Mouse (Mus musculus) adrenal gland, postnatal 14 days (tissue): ENCODE results near the gene Mtmr4. TPM values are rescaled to one million over a fixed set of nuclear protein-coding genes. Genes with fewer than 3 reads are reported as not detected.

Experiments used
- DNase-seq: peaks from one replicate; pipeline ENCODE4 v3.0.0; 2021; ENCODE audit warnings: mixed read lengths
- total RNA-seq: library from RNA; stranded (reverse); gene quantifications from 2 replicates; pipeline ENCODE4 v1.2.3, GENCODE M21; 2021

Gene Mtmr4
- total RNA-seq, 1 experiment from 2014 or later = 23.7 TPM

DNA sequence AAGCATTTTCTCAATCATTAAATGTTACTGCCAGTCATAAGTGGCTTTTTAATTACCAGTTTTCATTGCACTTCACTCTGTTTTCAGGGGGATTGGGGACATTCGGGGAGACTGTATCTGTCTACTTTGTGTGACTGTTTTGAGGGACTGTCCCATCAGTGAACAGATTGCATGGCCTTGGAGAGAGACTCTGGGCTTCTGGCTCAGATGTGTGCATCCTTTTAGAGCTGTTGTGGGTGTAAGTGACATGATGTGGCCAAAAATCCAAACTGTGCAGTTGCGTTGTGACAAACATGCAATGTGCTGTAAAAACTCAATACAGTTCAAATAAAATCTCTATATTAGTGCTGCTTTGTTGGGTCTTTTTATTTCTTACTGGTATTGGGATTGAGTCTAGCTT is 24.0 kb downstream of the Mtmr4 start:
- no peak for DNase-seq

DNA sequence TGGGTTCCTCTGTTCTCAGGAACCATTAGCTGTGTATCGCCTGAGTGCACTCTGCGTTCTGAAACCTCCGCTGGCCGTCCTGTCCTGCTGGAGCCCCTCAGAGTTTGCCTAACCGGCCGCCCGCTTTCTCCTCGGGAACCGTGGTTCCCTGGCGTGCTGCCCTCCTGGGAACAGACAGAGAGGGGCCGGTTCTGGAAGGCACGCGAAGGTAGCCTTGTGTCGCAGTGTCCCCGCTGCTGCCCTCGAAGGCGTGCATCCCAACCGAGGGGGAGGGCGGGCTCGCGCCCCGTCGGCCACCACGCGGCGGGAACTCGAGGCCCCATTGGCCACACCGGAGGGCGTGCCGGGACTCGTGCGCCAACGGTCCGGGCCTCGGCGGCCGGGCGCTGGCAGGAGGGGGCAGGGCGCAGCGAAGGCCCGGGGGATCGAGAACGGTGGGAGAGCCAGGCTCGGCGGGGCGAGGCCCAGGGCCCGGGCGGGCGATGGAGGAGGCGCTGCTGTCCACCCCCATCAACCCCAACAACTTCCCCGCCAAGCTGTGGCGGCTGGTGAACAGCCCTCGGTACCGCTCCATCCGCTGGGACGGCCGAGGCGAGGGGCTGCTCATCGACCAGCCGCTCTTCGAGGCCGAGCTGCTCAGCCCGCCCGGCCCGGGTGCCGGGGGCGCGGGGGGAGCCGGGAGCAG is 25.0 kb downstream of the Mtmr4 start, which contains the start of gene Hsf5:
Hsf5 (plus strand) TSS at position 375 of the 685 bp plus-strand sequence.
- DNase-seq = no peak

DNA sequence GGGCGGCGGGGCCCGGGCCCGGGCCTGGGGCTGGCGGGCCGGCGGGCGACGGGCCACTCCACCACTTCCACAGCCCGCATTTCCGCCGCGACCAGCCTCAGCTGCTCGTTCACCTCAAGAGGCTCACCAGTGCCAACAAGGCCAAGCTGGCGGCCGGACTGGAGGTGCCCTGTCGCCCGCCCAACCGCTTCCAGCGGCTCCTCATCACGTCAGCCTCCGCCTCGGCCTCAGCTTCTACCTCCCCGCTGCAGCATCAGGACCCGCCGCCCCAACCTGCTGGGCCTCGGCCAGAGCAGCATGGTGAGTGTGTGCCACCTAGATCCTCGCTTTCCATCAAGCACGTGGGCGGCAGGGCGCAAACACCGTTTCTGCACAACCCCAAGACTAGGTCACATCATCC is 25.6 kb downstream of the Mtmr4 start:
- no peak for DNase-seq

DNA sequence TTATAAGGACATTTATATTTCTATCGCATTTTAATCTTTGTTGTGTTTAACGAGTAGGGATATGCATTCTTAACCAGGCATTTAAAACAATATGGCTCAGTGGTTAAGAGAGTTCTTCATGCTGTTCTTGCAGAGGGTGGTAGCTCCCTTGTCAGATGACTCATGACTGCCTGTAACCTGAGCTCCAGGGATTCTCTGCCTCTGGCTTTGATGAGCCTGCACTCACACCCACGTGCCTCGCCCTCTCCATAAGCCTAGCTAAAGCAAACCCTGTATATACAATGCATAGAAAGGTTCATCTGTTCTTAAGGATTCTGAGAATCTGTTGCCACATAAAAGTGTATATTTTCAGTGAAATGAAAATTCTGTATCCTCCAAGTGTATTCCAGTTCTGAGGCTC is 31.2 kb downstream of the Mtmr4 start:
- DNase-seq = no peak

DNA sequence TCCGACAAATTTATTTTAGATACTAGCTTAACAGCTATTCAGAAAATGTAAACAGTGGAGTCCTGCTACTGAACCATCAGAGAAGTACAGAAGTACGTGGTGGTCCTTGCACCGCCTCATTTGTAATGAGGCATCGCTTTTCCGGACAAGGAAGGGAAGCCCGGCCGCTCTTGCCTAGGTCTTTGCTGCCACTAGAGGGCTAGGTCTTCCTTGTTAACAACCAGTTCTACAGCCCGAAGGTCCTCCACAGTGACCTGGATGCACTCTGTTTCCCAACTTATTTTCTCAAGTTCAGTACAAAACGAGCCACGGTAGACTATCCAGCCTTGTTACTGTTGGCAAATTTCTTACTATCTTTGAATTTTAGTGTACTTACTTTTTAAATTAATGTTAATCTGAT is 37.9 kb downstream of the Mtmr4 start:
- DNase-seq = peak; percentile 61

DNA sequence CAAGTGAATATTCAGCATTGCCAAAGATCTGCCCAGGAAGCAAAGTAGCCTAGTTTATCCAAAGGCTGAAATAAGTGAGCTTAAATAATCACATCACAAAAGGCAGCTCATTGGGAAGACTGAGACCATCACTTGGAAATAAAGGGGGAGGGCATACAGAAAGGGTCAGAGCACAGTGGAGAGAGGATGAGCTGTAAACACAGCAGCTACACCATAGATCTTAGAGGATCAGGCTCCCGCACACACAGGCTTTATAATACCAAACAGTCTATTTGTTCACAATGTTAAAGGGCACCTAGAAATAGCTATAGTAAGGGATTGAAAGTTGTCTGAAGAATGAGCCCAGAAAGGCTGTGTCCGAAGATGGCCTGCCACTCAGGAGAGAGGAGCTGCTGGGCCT is 46.8 kb downstream of the Mtmr4 start:
- DNase-seq = no peak

DNA sequence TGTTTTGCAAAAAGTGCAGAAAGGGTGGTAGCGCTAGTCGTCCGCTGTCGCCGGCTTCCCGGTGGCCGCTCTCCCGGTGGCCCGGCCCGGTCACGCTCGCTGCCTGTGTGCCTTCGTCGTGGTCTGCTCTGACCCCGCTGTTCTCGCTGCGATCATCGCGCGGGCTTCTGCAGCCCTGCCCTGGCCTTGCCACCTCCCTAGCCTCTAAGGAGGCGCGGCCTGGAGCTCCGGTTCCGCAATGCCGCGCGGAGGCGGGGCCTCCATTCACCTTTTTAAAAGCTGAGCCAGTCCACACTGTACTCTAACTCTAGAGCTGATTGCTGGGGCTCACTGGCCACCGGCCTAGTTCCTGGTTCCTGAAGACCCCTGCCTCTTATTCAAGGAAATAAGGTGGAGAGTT is 47.2 kb downstream of the Mtmr4 start:
- peak; percentile 88 for DNase-seq

DNA sequence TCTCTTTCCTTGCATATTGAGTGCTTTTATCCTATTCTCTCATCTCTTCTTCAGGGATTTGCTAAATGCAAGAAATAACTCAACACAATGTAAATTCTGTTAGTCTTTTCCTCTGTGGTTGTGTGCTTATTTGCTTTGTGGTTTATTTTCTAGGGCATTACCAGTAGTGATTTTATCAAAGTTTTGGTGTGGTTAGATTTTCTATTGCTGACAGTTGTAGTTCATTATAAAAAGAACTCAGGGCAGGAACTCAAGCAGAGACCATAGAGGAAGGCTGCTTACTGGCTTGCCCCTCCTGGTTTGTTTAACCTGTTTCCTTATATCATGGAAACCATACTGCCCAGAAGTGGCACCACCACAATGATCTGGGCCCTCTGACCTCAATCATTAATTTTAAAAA is 50.9 kb downstream of the Mtmr4 start:
- DNase-seq = no peak

DNA sequence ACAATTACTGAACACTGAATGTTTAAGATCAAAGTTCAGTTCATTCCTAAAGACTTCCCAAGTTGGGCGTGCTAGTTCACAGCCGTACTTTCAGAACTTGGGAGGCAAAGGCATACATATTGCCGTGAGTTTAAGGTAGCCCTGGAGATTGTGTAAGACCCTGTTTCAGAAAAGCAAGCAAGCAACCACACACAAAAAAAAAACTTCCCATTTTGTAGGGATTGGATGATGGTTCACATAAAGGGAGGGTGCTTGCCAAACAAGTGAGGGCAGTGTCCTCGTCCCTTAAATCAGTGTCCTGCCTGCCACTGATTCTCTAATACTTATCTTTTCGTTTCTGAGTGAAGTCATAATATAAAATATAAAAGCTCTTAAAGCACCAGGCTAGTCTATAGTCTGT is 62.7 kb downstream of the Mtmr4 start:
- DNase-seq = no peak

DNA sequence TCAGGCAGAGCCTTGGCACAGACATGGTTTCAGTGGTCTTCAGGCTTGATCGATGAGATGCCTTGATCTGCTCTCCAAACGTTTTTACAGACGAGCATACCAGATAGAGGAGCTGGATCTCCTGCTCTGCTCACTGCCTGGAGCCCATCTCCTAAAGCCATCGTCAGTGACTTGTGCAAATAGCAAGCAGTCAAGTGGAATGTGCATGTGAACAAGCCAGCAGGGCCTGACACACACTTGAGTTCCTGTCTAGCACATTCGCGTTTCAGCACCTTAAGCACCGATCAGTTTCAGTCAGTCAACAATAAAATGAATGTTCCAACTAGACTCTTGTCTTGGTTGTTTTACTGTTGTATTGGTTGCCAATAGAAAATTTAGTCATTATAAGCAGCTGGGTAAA is 67.3 kb downstream of the Mtmr4 start:
- DNase-seq = no peak

DNA sequence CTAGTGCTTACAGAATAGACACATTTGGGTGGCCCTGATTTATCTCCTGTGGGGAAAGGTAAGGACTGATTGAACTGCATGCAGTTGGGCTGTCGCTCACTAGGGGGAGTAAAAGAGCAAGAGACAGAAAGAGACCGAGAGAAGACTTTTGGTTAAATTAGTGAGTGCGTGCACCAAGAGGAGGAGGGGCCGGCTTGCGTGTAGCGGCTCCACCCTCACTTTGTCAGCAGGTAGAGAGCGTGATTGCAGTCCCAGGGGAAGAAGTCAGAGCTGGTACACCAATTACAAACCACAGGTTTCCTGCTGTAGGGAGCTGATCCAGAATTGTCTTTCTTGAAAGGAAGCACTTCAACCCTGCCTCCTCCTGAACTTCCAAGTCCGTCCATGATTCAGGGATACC is 70.4 kb downstream of the Mtmr4 start, which contains the start of gene Rnf43:
Rnf43 (plus strand) TSS at position 316 of the 400 bp plus-strand sequence.
- peak; percentile 91 for DNase-seq

DNA sequence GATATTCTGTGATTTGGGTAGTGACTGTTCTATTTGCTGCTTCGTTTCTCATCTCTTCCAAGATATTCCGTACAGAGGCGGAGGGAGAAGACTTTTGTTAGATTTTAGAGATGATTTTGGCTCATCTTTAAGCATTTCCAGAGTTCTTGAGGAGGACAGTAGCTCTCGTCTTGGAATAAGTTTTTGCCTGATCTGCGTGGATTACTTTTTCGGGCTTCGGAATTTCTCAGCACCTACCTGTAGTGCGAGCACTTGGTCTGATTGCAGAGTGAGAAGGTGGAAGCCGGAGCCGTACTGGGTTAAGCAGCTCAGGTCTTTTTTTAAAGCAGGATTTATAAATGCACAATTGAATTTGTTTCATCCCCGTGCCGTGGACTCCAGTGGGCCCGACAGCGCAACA is 70.9 kb downstream of the Mtmr4 start:
- no peak for DNase-seq

DNA sequence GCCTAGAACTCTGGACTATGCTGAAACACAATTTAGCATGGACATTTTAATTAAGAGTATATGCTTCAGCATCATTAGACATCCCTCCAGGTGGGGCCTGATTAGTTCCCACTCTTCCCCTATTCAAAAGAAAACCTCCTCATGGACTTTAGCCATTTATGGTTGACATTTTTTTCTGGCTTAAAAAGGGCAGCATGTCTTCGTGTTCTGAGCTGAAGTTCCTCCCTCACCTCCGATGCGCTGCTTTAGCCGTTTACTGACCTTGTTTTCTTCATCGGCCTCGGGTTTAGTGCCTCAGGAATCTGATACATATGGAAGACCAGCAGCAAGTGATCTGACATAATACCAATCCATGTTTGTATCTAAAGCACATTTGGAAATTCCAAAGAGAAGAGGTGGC is 72.0 kb downstream of the Mtmr4 start:
- DNase-seq = no peak

DNA sequence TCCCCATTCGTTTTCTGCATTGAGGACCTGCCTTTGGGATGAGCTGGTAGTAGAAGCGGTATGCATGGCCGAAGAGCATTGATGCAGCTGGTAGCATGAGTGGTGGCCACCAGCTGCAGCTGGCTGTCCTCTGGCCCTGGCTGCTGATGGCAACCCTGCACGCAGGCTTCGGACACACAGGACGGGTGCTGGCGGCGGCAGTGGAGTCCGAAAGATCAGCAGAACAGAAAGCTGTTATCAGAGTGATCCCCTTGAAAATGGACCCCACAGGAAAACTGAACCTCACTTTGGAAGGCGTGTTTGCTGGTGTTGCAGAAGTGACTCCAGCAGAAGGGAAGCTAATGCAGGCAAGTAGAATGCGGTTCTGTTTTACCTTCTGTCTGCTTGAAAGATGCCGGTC is 72.6 kb downstream of the Mtmr4 start:
- DNase-seq = peak; percentile 28

DNA sequence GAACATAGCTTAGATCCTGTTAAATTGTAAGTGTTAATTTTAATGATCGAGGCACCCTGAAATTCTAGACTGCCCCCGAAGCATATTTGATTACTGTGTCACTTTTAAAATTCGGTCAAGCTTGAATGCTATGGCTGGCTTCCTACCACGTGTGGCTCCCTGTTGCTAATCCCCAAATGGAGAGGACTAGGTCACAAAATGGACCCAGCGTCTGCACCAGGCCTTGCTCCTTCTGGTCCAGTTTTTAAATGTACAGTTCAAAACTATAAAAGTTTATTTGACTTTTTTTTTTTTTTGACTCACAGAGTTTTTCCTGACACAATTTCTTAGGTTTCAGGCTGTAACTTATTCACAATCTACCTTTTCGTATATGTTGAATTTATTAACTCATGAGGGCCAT is 73.3 kb downstream of the Mtmr4 start:
- DNase-seq = no peak

DNA sequence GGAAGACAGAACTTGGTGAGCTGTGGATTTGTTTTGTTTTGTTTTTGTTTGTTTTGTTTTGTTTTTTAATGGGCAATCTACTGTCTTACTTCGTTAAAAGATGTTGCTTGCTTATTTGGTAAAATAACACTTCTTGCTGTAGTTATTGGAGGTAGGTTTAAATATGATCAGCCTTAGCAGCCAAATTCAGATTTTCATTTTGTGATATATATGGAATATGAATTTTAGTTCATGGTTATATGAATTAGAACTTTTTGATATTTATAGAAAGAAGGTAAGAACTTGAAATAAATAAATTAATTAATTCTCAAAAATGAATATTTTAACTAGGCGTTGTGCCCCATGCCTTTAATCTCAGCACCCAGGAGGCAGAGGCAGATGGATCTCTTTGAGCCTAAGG is 73.7 kb downstream of the Mtmr4 start:
- no peak for DNase-seq

Other genes with a start within 250 kb of the Mtmr4 start
- gene Ppm1e, start 233.1 kb upstream of the Mtmr4 start, total RNA-seq = 14.6 and 16.1 TPM in 2 replicates
- 2.9 and 3.6 TPM in 2 replicates for gene Rad51c, start 187.2 kb upstream of the Mtmr4 start, total RNA-seq
- gene Tex14, start 187.1 kb upstream of the Mtmr4 start, total RNA-seq = 0.53 and 0.67 TPM in 2 replicates
- not detected in 2 replicates for gene Gm11492, start 25.5 kb upstream of the Mtmr4 start, total RNA-seq
- 44.4 and 45.3 TPM in 2 replicates for gene Sept4, start 23.3 kb upstream of the Mtmr4 start, total RNA-seq
- gene Hsf5, start 25.0 kb downstream of the Mtmr4 start, total RNA-seq = not detected in 2 replicates
- gene Rnf43, start 70.6 kb downstream of the Mtmr4 start, total RNA-seq = 5.7 and 6.4 TPM in 2 replicates
- gene Supt4a, start 145.4 kb downstream of the Mtmr4 start, total RNA-seq = 56.5 and 74.2 TPM in 2 replicates
- gene Tspoap1, start 168.4 kb downstream of the Mtmr4 start, total RNA-seq = 2.8 and 3.9 TPM in 2 replicates
- 0.64 and 1.4 TPM in 2 replicates for gene Mpo, start 201.4 kb downstream of the Mtmr4 start, total RNA-seq
- not detected in 2 replicates for gene Lpo, start 236.1 kb downstream of the Mtmr4 start, total RNA-seq